Mouse (Mus musculus): Measurements from ENCODE around the gene C9orf72. TPM values are rescaled to one million over a fixed set of nuclear protein-coding genes. Genes with fewer than 3 reads are reported as not detected.

Gene C9orf72
- polyA plus RNA-seq, 1 experiment from 2014 or later, result 20.7 TPM

DNA sequence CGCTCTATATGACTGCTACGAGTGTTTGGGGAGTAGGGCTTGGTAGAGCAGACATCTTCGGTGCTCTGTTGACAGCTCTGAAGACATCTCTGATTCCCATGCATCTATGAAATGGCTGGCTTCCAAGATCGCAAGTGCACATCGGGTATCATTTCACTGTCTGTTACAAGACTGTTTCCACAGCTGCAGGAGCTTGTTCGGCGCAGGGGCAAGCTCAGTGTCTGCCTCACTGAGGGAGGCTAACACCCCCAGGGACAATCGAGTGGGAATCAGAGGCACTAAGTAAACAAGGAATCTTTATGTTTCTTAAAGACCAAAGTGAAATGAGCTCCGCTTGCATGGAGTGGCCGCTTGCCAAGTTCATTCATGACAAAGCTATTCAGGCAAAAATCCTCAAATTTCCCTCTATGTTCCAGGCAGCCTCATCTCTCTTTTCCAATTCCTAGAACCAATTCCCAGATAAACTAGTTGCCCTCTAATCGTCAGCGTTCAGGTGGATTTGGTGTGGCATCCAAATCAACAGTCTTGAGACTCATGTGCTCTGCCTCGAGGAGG lies 56.3 kb downstream of the C9orf72 start:
- H3K4me3 ChIP-seq (ENCODE audit: low read depth, low read length), result no peak overlapping the region
- H3K27ac ChIP-seq (ENCODE audit: low read depth, low read length), result no peak overlapping the region
- no peaks in the 10 kb centered on the region for H3K4me1 ChIP-seq (ENCODE audit: control insufficient read depth, insufficient read depth, low read length)
- H3K4me2 ChIP-seq, result no peak overlapping the region
- no peaks in the 10 kb centered on the region for H3K36me3 ChIP-seq (ENCODE audit: control insufficient read depth, insufficient read depth, low read length)
- ATAC-seq (replicated peaks; ENCODE audit: insufficient number of reproducible peaks, low FRiP score, low TSS enrichment), result no peak
- 73% methylated on average over 13 of the region's 13 CpGs for WGBS (ENCODE audit: insufficient replicate concordance)
- no peak overlapping the region for H3K9ac ChIP-seq (ENCODE audit: low read depth, low read length)
- no peaks in the 10 kb centered on the region for H3K9me3 ChIP-seq (replicated peaks; ENCODE audit: control insufficient read depth, low read length)
- H3K27me3 ChIP-seq (ENCODE audit: control insufficient read depth, insufficient read depth, low read length), result no peaks in the 10 kb centered on the region

DNA sequence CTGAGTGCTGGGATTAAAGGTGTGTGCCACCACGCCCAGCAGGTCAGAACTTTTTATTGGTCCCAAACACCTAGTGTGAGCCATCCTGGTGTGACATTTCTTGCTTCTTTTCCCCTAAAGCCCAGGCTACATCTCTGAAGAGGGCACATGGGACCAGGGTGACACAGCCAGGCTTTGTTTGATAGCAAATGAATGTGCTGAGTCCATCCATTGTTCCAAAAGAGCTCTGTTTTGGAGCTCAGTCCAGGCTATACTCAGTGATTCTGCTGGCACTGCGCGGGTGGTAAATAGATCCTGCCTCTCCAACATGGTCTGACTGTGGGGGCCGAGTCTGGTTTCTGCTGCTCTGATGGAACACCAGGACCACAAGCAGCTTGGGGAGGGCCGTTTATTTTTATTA lies 58.1 kb downstream of the C9orf72 start:
- ATAC-seq (replicated peaks; ENCODE audit: insufficient number of reproducible peaks, low FRiP score, low TSS enrichment), result no peak
- H3K9ac ChIP-seq (ENCODE audit: low read depth, low read length), result no peak overlapping the region

DNA sequence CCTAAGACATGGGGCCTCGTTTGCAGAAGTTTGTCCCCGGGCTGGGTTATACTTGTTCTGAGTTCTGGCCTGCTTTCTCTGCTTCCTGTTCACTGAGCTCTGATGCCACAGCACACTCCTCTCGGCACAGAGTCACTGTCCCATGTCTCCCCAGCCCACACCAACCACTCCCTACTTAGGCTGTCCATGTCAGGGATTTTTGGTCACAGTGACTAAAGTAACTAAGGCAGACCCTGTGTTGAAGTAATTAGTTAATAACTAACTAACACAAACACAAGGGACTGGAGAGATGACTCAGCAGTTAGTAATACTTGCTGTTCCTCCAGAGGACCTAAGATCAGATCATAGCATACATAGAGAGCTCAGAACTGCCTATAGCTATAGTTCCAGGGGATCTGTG lies 60.0 kb downstream of the C9orf72 start:
- H3K27ac ChIP-seq (ENCODE audit: low read depth, low read length), result no peak overlapping the region
- no peak for ATAC-seq (replicated peaks; ENCODE audit: insufficient number of reproducible peaks, low FRiP score, low TSS enrichment)
- no peaks in the 10 kb centered on the region for H3K36me3 ChIP-seq (ENCODE audit: control insufficient read depth, insufficient read depth, low read length)
- no peak overlapping the region for H3K4me2 ChIP-seq
- WGBS (ENCODE audit: insufficient replicate concordance), result 74% methylated on average over 3 of the region's 3 CpGs
- H3K27me3 ChIP-seq (ENCODE audit: control insufficient read depth, insufficient read depth, low read length), result no peaks in the 10 kb centered on the region
- no peaks in the 10 kb centered on the region for H3K4me1 ChIP-seq (ENCODE audit: control insufficient read depth, insufficient read depth, low read length)
- H3K4me3 ChIP-seq (ENCODE audit: low read depth, low read length), result no peak overlapping the region
- H3K9me3 ChIP-seq (replicated peaks; ENCODE audit: control insufficient read depth, low read length), result no peaks in the 10 kb centered on the region
- H3K9ac ChIP-seq (ENCODE audit: low read depth, low read length), result no peak overlapping the region

More for the DNA sequence above, 58.1 kb downstream of the C9orf72 start:
- no peak overlapping the region for H3K27ac ChIP-seq (ENCODE audit: low read depth, low read length)
- H3K4me2 ChIP-seq, result no peak overlapping the region
- no peak overlapping the region for H3K4me3 ChIP-seq (ENCODE audit: low read depth, low read length)
- H3K27me3 ChIP-seq (ENCODE audit: control insufficient read depth, insufficient read depth, low read length), result no peaks in the 10 kb centered on the region
- H3K4me1 ChIP-seq (ENCODE audit: control insufficient read depth, insufficient read depth, low read length), result no peaks in the 10 kb centered on the region
- no peaks in the 10 kb centered on the region for H3K36me3 ChIP-seq (ENCODE audit: control insufficient read depth, insufficient read depth, low read length)
- no peaks in the 10 kb centered on the region for H3K9me3 ChIP-seq (replicated peaks; ENCODE audit: control insufficient read depth, low read length)
- WGBS (ENCODE audit: insufficient replicate concordance), result 79% methylated on average over 5 of the region's 5 CpGs

- no peak overlapping the region for H3K4me3 ChIP-seq (ENCODE audit: low read depth, low read length)
- H3K27me3 ChIP-seq (ENCODE audit: control insufficient read depth, insufficient read depth, low read length), result no peaks in the 10 kb centered on the region
- H3K4me2 ChIP-seq, result no peak overlapping the region
- H3K36me3 ChIP-seq (ENCODE audit: control insufficient read depth, insufficient read depth, low read length), result no peaks in the 10 kb centered on the region
- no peak overlapping the region for H3K9ac ChIP-seq (ENCODE audit: low read depth, low read length)
- no peak for ATAC-seq (replicated peaks; ENCODE audit: insufficient number of reproducible peaks, low FRiP score, low TSS enrichment)
- H3K27ac ChIP-seq (ENCODE audit: low read depth, low read length), result no peak overlapping the region
- 77% methylated on average over 2 of the region's 2 CpGs for WGBS (ENCODE audit: insufficient replicate concordance)
- no peaks in the 10 kb centered on the region for H3K4me1 ChIP-seq (ENCODE audit: control insufficient read depth, insufficient read depth, low read length)
- H3K9me3 ChIP-seq (replicated peaks; ENCODE audit: control insufficient read depth, low read length), result no peaks in the 10 kb centered on the region
Observed at GRCm38 (mm10) chr4:35165275-35165674, 60.7 kb downstream of the C9orf72 start.

GRCm38 (mm10) chr4:35157815-35158214 lies 68.2 kb downstream of the C9orf72 start:
- Histone ChIP-seq H3K4me2 (no peak overlapping the region), H3K4me3 (ENCODE audit: low read depth, low read length) (no peak overlapping the region), H3K4me1 (ENCODE audit: control insufficient read depth, insufficient read depth, low read length) (no peaks in the 10 kb centered on the region), H3K9ac (ENCODE audit: low read depth, low read length) (no peak overlapping the region), H3K27ac (ENCODE audit: low read depth, low read length) (no peak overlapping the region), H3K27me3 (ENCODE audit: control insufficient read depth, insufficient read depth, low read length) (no peaks in the 10 kb centered on the region; the same call in 1 of the 2 replicates), H3K9me3 (replicated peaks; ENCODE audit: control insufficient read depth, low read length) (no peaks in the 10 kb centered on the region), H3K36me3 (ENCODE audit: control insufficient read depth, insufficient read depth, low read length) (no peaks in the 10 kb centered on the region)
- ATAC-seq (replicated peaks; ENCODE audit: insufficient number of reproducible peaks, low FRiP score, low TSS enrichment), result no peak
- 49% methylated on average over 11 of the region's 11 CpGs for WGBS (ENCODE audit: insufficient replicate concordance)

- WGBS (ENCODE audit: insufficient replicate concordance), result under 1% methylated on average over 50 of the region's 50 CpGs
Observed at GRCm38 (mm10) chr4:35156751-35157611, 69.0 kb downstream of the C9orf72 start, which contains the start of gene Mob3b. Gene Mob3b (minus strand): TSS chr4:35157484.

DNA sequence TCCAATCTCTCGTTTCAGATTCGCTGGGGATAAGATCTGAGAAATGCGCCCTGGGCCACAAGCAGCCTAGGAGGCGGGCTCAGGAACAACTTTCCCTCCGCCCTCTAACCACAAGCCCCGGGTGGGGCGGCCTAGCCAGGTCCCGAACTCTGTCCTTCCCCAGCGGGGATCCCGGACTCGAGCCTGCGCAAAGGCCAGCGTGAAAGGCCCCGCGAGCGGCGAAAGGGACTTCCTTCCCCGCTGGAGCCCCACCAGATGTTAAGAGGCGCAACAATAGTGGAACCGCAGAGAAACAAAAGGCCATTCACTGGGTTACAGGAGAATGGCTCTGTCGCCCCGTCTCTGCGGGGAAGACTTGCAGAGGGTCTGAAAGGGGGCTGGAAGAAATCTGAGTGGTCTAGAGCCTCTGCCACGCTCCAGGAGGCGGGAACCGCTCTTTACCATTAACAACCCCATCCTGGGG lies 69.8 kb downstream of the C9orf72 start:
- WGBS (ENCODE audit: insufficient replicate concordance), result 0% methylated on average over 26 of the region's 26 CpGs
- Histone ChIP-seq H3K4me2 (peak overlapping the region; percentile 94), H3K4me3 (ENCODE audit: low read depth, low read length) (peak overlapping the region; percentile 63), H3K9ac (ENCODE audit: low read depth, low read length) (peak overlapping the region; percentile 76), H3K27me3 (ENCODE audit: control insufficient read depth, insufficient read depth, low read length) (no peaks in the 10 kb centered on the region; the same call in 1 of the 2 replicates), H3K4me1 (ENCODE audit: control insufficient read depth, insufficient read depth, low read length) (no peaks in the 10 kb centered on the region), H3K27ac (ENCODE audit: low read depth, low read length) (no peak overlapping the region; the same call in 1 of the 2 replicates), H3K36me3 (ENCODE audit: control insufficient read depth, insufficient read depth, low read length) (no peaks in the 10 kb centered on the region), H3K9me3 (replicated peaks; ENCODE audit: control insufficient read depth, low read length) (no peaks in the 10 kb centered on the region)
- 0 out of 2 replicates have a peak, but pooled peaks have one; percentile 53 for ATAC-seq (replicated peaks; ENCODE audit: insufficient number of reproducible peaks, low FRiP score, low TSS enrichment)

More at GRCm38 (mm10) chr4:35156751-35157611, 69.0 kb downstream of the C9orf72 start, which contains the start of gene Mob3b:
- Histone ChIP-seq H3K9ac (ENCODE audit: low read depth, low read length) (peak within 1 kb of the TSS; percentile 76), H3K27me3 (ENCODE audit: control insufficient read depth, insufficient read depth, low read length) (no peaks in the 10 kb centered on the region; the same call in 1 of the 2 replicates), H3K9me3 (replicated peaks; ENCODE audit: control insufficient read depth, low read length) (no peaks in the 10 kb centered on the region), H3K4me2 (peak within 1 kb of the TSS; percentile 94), H3K36me3 (ENCODE audit: control insufficient read depth, insufficient read depth, low read length) (no peaks in the 10 kb centered on the region), H3K27ac (ENCODE audit: low read depth, low read length) (no peak within 1 kb of the TSS), H3K4me1 (ENCODE audit: control insufficient read depth, insufficient read depth, low read length) (no peaks in the 10 kb centered on the region), H3K4me3 (ENCODE audit: low read depth, low read length) (peak within 1 kb of the TSS; percentile 63)
- peak; percentile 67 for ATAC-seq (replicated peaks; ENCODE audit: insufficient number of reproducible peaks, low FRiP score, low TSS enrichment)

- 25% methylated on average over 20 of the region's 20 CpGs for WGBS (ENCODE audit: insufficient replicate concordance)
- Histone ChIP-seq H3K9me3 (replicated peaks; ENCODE audit: control insufficient read depth, low read length) (no peaks in the 10 kb centered on the region), H3K27me3 (ENCODE audit: control insufficient read depth, insufficient read depth, low read length) (no peaks in the 10 kb centered on the region; the same call in 1 of the 2 replicates), H3K4me3 (ENCODE audit: low read depth, low read length) (peak overlapping the region; percentile 63), H3K36me3 (ENCODE audit: control insufficient read depth, insufficient read depth, low read length) (no peaks in the 10 kb centered on the region), H3K27ac (ENCODE audit: low read depth, low read length) (no peak overlapping the region), H3K4me2 (peak overlapping the region; percentile 94), H3K4me1 (ENCODE audit: control insufficient read depth, insufficient read depth, low read length) (no peaks in the 10 kb centered on the region), H3K9ac (ENCODE audit: low read depth, low read length) (no peak overlapping the region; the same call in 1 of the 2 replicates)
- ATAC-seq (replicated peaks; ENCODE audit: insufficient number of reproducible peaks, low FRiP score, low TSS enrichment), result no peak
Observed at GRCm38 (mm10) chr4:35155132-35155922, 70.6 kb downstream of the C9orf72 start.

All from heart, embryonic 11.5 days (tissue).